Mouse (Mus musculus): ENCODE data around the gene Hist1h2br.
"Not testable (repeated sequence)": the region's sequence is repeated elsewhere in the genome, so short reads cannot be mapped to it uniquely, and the experiment has no call there.

The Hist1h2br gene
- long read RNA-seq, experiment 1, partial matches to known transcripts: 0 of 1 reads
- long read RNA-seq, experiment 1, other reads (novel, unspliced or antisense): 1 of 1 reads
- long read RNA-seq, experiment 2: 0 reads

GRCm38 (mm10) chr13:21833461-21833860 is at the start of gene Hist1h2br, which contains the start of gene Hist1h2ap:
Gene Hist1h2br, plus strand, starts transcription at chr13:21833743.
Gene Hist1h2ap, minus strand, starts transcription at chr13:21833507.
- intact Hi-C loops (cut with DNase I): not testable (repeated sequence)

- intact Hi-C loops (cut with DNase I): no loop called here
Observed at GRCm38 (mm10) chr13:21784311-21784710, 49.2 kb upstream of the Hist1h2br start.

- intact Hi-C loops (cut with DNase I): no loop called here
Observed at GRCm38 (mm10) chr13:21786189-21786898, 47.2 kb upstream of the Hist1h2br start.

- intact Hi-C loops (cut with DNase I): not testable (repeated sequence)
Observed at GRCm38 (mm10) chr13:21786899-21787629, 46.5 kb upstream of the Hist1h2br start, which contains the start of the genes Hist1h2an and Hist1h2bp. Gene Hist1h2an, minus strand, starts transcription at chr13:21787218. Gene Hist1h2bp, plus strand, starts transcription at chr13:21787461.

GRCm38 (mm10) chr13:21787760-21788593 is 45.6 kb upstream of the Hist1h2br start:
- intact Hi-C loops (cut with DNase I): no loop called here

- intact Hi-C loops (cut with DNase I): no loop called here
Observed at GRCm38 (mm10) chr13:21789925-21790324, 43.6 kb upstream of the Hist1h2br start.

GRCm38 (mm10) chr13:21790601-21791283 is 42.8 kb upstream of the Hist1h2br start:
- intact Hi-C loops (cut with DNase I): no loop called here

GRCm38 (mm10) chr13:21795584-21795983 is 38.0 kb upstream of the Hist1h2br start:
- intact Hi-C loops (cut with DNase I): no loop called here

- intact Hi-C loops (cut with DNase I): not testable (repeated sequence)
Observed at GRCm38 (mm10) chr13:21797163-21797562, 36.4 kb upstream of the Hist1h2br start.

GRCm38 (mm10) chr13:21803058-21803457 is 30.5 kb upstream of the Hist1h2br start:
- intact Hi-C loops (cut with DNase I): not testable (repeated sequence)

- intact Hi-C loops (cut with DNase I): not testable (repeated sequence)
Observed at GRCm38 (mm10) chr13:21810073-21810472, 23.5 kb upstream of the Hist1h2br start, which contains the start of the genes Hist1h2bq and Hist1h2ao. Gene Hist1h2bq, minus strand, starts transcription at chr13:21810197. Gene Hist1h2ao, plus strand, starts transcription at chr13:21810465.

- intact Hi-C loops (cut with DNase I): not testable (repeated sequence)
Observed at GRCm38 (mm10) chr13:21811074-21811473, 22.5 kb upstream of the Hist1h2br start.

GRCm38 (mm10) chr13:21811539-21811938 is 22.0 kb upstream of the Hist1h2br start, which contains the start of gene Hist1h4m:
Gene Hist1h4m, plus strand, starts transcription at chr13:21811746.
- intact Hi-C loops (cut with DNase I): not testable (repeated sequence)

- intact Hi-C loops (cut with DNase I): not testable (repeated sequence)
Observed at GRCm38 (mm10) chr13:21812092-21812491, 21.5 kb upstream of the Hist1h2br start.

- intact Hi-C loops (cut with DNase I): not testable (repeated sequence)
Observed at GRCm38 (mm10) chr13:21820082-21820890, 13.3 kb upstream of the Hist1h2br start.

- intact Hi-C loops (cut with DNase I): no loop called here
Observed at GRCm38 (mm10) chr13:21828511-21828910, 5.0 kb upstream of the Hist1h2br start.

GRCm38 (mm10) chr13:21830344-21830743 is 3.2 kb upstream of the Hist1h2br start:
- intact Hi-C loops (cut with DNase I): no loop called here

GRCm38 (mm10) chr13:21831418-21832394 is 1.8 kb upstream of the Hist1h2br start, which contains the start of gene Hist1h4n:
Gene Hist1h4n, minus strand, starts transcription at chr13:21832196.
- intact Hi-C loops (cut with DNase I): not testable (repeated sequence)

All from adrenal gland (tissue).